Mouse (Mus musculus) lung, adult 2 months (tissue): ENCODE data around the gene She.

Source experiments
- CTCF ChIP-seq: fragments of 200-500 bp; IDR thresholded peaks from 2 replicates; pipeline ENCODE4 v1.5.1; 2011; ENCODE audit warnings: mild to moderate bottlenecking, low read length, control low read depth; ENCODE audit not compliant: insufficient read depth
- POLR2A ChIP-seq: fragments of 200-500 bp; IDR thresholded peaks from 2 replicates; pipeline ENCODE4 v1.6.1; 2011; ENCODE audit warnings: low read depth, mild to moderate bottlenecking, control low read depth, low read length, borderline replicate concordance; ENCODE audit errors: extremely low read depth

DNA sequence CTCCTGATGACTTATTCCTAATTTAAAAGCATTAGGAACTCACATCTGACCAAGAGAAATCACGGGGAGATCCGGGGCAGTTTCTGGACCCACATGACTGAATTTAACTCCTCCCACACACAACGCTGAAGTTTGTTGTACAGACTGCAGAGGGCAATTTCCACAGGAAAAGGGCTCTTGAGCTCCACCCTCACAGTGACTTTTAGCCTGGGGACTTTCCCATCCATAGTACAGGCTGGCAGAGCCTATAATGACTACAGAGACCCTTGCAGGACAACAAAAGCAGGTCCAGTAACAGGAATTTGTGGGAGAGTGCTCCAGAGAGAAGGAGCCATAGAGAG lies 29.7 kb upstream of the She start:
- no peak for TF ChIP-seq CTCF
- no peak for TF ChIP-seq POLR2A
